Mouse (Mus musculus) neural tube, embryonic 15.5 days (tissue): ENCODE results near the gene Krt82. TPM values are rescaled to one million over a fixed set of nuclear protein-coding genes. Genes with fewer than 3 reads are reported as not detected.
"Not testable (repeated sequence)": the region's sequence is repeated elsewhere in the genome, so short reads cannot be mapped to it uniquely, and the experiment has no call there.

ENCODE experiments used
- ATAC-seq: fragments of 200-750 bp; cut with Nextera tagmentation; 2 replicates; pipeline ENCODE4 v1.8.0; 2017; ENCODE audit warnings: mild to moderate bottlenecking, moderate TSS enrichment, moderate library complexity; ENCODE audit not compliant: low FRiP score
- H3K27ac ChIP-seq: fragments of 300-500 bp; sonication (generic); replicated peaks from 2 replicates; pipeline ENCODE4 v1.5.1; 2015; ENCODE audit warnings: mild to moderate bottlenecking, inconsistent platforms
- H3K27me3 ChIP-seq: fragments of 300-500 bp; sonication (generic); replicated peaks from 2 replicates; pipeline ENCODE4 v1.6.1; 2015; ENCODE audit warnings: inconsistent platforms
- H3K36me3 ChIP-seq: fragments of 300-500 bp; sonication (generic); 2 replicates; pipeline ENCODE4 v1.6.1; 2015; ENCODE audit warnings: inconsistent platforms
- H3K4me1 ChIP-seq: fragments of 300-500 bp; sonication (generic); 2 replicates; pipeline ENCODE4 v1.6.1; 2015; ENCODE audit warnings: inconsistent platforms
- H3K4me2 ChIP-seq: fragments of 300-500 bp; sonication (generic); 2 replicates; pipeline ENCODE4 v1.6.1; 2015; ENCODE audit warnings: inconsistent platforms, mild to moderate bottlenecking, moderate library complexity
- H3K4me3 ChIP-seq: fragments of 300-500 bp; sonication (generic); replicated peaks from 2 replicates; pipeline ENCODE4 v1.5.1; 2015; ENCODE audit warnings: mild to moderate bottlenecking, inconsistent platforms
- H3K9ac ChIP-seq: fragments of 300-500 bp; sonication (generic); replicated peaks from 2 replicates; pipeline ENCODE4 v1.6.1; 2015; ENCODE audit warnings: mild to moderate bottlenecking, inconsistent platforms
- H3K9me3 ChIP-seq: fragments of 300-500 bp; sonication (generic); replicated peaks from 2 replicates; pipeline ENCODE4 v1.6.1; 2016; ENCODE audit warnings: inconsistent platforms
- WGBS: fragments of 180-500 bp; shearing (Covaris S2); methylation state at CpG from one replicate; pipeline ENCODE4 v1.1.7; 2015; ENCODE audit warnings: mixed read lengths; 5-methylcytosine and 5-hydroxymethylcytosine counted together
- polyA plus RNA-seq: library from polyadenylated mRNA; unstranded; fragments of >200 nt; fragmentation: Nextera tagmentation; extraction: Ambion mirVana; gene quantifications from 2 replicates; pipeline ENCODE4 v1.2.1, GENCODE M21; 2015

Gene Krt82
- polyA plus RNA-seq, 1 experiment from 2014 or later, result not detected

DNA sequence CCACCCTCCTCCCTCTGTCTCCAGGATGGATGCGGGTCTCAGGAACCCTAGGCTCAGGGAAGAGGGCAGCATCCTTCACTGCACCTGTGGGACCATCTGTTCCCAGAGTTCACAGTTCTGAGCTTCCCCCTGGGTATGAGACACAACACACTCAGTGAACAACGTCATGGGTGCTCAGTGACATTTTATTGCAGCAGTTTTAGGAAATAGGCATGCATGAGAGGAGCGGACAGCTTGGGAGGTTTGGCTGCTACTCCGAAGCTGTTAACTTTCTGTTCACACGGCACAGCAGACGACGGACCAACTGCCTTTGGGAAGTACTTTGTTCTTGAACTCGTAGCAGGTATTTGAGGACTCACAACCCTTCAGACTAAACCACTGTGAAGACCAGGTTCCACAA, 1.7 kb upstream of the Krt82 start:
- Histone ChIP-seq H3K27me3 (0 out of 2 replicates have a peak, but pooled peaks cover 3% of the 10 kb centered on the region), H3K36me3 (no peaks in the 10 kb centered on the region), H3K4me1 (peaks cover 10% of the 10 kb centered on the region), H3K9me3 (no peaks in the 10 kb centered on the region), H3K9ac (no peak overlapping the region), H3K27ac (no peak overlapping the region), H3K4me3 (no peak overlapping the region), H3K4me2 (no peak overlapping the region)
- no peak for ATAC-seq
- WGBS, result 76% methylated on average over 8 of the region's 8 CpGs

DNA sequence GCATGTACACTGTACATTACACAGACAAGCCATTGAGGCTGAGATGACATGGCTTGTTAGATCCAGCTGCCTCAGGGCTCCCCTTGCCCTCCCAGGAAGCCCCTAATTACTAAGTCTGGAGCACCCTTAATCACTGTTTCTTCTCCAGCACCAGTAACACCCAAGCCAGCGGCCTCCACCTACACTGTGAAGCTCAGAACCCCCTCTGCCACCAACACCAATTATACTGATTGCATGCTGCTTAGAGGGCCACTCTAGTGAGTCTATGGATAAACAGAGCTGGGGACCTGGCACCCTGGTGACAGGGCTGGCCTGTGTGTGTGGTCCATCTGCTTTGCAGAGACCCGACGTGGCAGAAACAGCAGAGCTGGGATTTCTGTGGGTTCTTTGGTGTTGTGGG, 6.0 kb downstream of the Krt82 start:
- no peaks in the 10 kb centered on the region for H3K9me3 ChIP-seq
- H3K9ac ChIP-seq, result no peak overlapping the region
- no peak overlapping the region for H3K27ac ChIP-seq
- 73% methylated on average over 3 of the region's 3 CpGs for WGBS
- no peak overlapping the region for H3K4me2 ChIP-seq
- no peak overlapping the region for H3K4me3 ChIP-seq
- no peaks in the 10 kb centered on the region for H3K36me3 ChIP-seq
- no peak for ATAC-seq
- H3K27me3 ChIP-seq, result no peaks in the 10 kb centered on the region
- H3K4me1 ChIP-seq, result no peaks in the 10 kb centered on the region

DNA sequence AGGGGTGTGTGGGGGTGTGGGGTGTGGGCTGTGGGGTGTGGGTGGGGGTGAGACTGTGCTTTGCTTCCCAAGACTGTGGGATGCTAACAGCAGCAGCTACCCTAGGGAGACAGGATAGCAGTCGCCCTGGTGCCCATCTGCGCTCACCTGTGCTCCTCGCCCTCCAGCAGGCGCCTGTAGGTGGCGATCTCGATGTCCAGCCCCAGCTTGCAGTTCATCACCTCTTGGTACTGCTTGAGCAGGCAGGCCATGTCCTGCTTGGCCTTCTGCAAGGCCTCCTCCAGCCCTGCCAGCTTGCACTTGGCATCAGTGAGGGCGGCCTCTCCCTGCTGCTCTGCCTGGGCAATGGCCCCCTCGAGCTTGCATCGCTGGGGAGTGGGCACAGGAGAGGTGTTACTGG, 7.9 kb downstream of the Krt82 start:
- no peaks in the 10 kb centered on the region for H3K36me3 ChIP-seq
- no peaks in the 10 kb centered on the region for H3K27me3 ChIP-seq
- no peak overlapping the region for H3K27ac ChIP-seq
- WGBS, result 64% methylated on average over 9 of the region's 9 CpGs
- no peaks in the 10 kb centered on the region for H3K9me3 ChIP-seq
- ATAC-seq, result no peak
- H3K9ac ChIP-seq, result no peak overlapping the region
- H3K4me2 ChIP-seq, result no peak overlapping the region
- no peak overlapping the region for H3K4me3 ChIP-seq
- no peaks in the 10 kb centered on the region for H3K4me1 ChIP-seq

DNA sequence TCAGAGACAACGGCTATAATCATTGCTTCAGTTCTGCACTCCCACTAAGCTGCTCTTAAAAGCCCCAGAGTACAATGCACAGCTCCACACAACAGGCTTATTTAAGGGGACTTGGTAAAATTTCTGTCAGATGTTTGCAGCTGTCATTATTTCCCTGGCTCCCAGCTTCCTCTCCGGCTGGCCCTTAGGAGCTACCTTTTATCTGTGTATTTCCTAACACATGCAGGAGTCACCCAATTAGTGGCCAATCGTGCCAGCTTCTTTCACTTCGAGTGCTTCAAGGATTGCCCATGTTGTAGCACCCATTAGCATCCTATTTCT, 11.9 kb downstream of the Krt82 start:
- no peak for ATAC-seq
- Histone ChIP-seq H3K9me3 (no peaks in the 10 kb centered on the region), H3K4me1 (0 out of 2 replicates have a peak, but pooled peaks cover 4% of the 10 kb centered on the region), H3K27ac (no peak overlapping the region), H3K4me2 (no peak overlapping the region), H3K27me3 (no peaks in the 10 kb centered on the region), H3K4me3 (no peak overlapping the region), H3K9ac (no peak overlapping the region), H3K36me3 (no peaks in the 10 kb centered on the region)
- 50% methylated on average over 4 of the region's 4 CpGs for WGBS

DNA sequence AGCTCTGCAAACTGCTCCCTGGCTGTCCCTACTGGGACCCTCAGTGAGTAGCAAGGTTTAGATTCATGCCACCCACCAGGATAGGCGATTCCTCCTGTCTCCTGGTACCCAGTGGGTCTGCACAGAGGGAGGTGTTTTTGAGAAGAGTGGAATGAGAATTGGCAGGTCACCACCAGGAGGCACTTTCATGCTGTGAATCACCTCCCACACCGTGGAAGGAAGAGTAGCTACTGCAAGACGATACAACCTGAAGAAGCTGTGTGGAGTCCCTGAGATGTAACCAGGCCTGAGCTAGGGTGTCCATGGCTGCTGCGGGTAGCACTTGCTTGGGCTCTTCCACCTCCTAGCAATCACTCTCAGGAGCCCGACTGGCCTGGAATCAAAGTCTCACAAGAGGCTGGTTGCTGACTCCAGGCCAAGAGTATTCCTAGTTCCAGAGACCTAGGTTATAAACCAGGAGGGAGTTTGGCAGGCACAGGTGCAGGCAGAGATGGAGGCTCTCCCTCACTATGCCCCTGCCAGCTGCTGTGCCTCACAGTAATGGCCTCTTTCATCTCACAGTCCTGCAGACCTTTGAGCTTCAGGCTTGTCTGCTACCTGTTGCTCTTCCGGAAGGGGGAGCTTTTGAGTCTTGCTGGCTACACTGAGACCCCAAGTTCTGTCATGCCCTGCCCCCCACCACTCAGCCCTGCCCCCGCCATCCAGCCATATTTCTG, 12.4 kb downstream of the Krt82 start:
- no peaks in the 10 kb centered on the region for H3K36me3 ChIP-seq
- no peak overlapping the region for H3K27ac ChIP-seq
- no peak overlapping the region for H3K4me2 ChIP-seq
- no peak overlapping the region for H3K4me3 ChIP-seq
- 0 out of 2 replicates have a peak, but pooled peaks cover 4% of the 10 kb centered on the region for H3K4me1 ChIP-seq
- no peaks in the 10 kb centered on the region for H3K27me3 ChIP-seq
- H3K9ac ChIP-seq, result no peak overlapping the region
- ATAC-seq, result no peak
- WGBS, result 37% methylated on average over 7 of the region's 7 CpGs
- no peaks in the 10 kb centered on the region for H3K9me3 ChIP-seq

DNA sequence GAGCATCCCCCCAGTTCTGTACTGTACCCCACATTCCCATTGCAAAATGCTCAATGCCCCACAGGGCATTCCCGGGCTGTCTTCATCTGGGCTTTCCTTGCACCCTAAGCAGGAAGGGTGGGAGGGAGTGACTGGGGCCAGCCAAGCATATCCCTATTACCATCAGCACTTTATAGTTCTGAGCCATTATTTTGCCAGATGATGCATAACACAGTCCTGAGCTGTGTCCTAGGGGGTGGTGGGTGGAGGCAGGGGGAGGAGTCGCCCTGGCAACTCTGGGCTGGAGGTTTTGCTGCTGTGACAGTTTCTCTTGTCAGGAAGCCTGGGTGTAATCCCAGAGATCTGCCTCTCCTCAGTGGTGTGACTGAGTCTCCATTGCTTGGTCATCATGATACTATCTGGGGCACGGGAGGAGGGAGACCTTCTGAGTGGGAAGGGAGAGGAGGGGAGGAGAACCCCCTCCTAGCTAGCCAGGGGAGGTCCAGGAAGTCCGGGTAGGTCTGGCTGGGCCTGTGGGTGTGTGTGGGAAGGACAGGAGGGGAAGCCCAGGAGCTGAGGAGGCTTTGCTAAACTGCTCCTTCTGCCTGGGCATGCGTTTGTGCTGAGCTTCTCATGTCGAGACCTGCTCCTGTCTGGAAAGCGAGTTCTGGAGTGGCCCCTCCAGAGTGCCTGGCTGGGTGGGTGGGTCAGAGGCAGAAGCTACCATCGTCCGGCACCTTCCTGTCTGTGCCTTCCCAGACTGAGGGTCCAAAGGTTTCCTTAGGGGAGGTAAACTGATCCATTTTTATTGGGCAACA, 14.2 kb downstream of the Krt82 start:
- Histone ChIP-seq H3K36me3 (no peaks in the 10 kb centered on the region), H3K27ac (no peak overlapping the region), H3K4me3 (no peak overlapping the region), H3K4me2 (no peak overlapping the region), H3K27me3 (no peaks in the 10 kb centered on the region), H3K9ac (no peak overlapping the region), H3K9me3 (no peaks in the 10 kb centered on the region), H3K4me1 (0 out of 2 replicates have a peak, but pooled peaks cover 4% of the 10 kb centered on the region)
- ATAC-seq, result no peak
- 64% methylated on average over 9 of the region's 9 CpGs for WGBS

DNA sequence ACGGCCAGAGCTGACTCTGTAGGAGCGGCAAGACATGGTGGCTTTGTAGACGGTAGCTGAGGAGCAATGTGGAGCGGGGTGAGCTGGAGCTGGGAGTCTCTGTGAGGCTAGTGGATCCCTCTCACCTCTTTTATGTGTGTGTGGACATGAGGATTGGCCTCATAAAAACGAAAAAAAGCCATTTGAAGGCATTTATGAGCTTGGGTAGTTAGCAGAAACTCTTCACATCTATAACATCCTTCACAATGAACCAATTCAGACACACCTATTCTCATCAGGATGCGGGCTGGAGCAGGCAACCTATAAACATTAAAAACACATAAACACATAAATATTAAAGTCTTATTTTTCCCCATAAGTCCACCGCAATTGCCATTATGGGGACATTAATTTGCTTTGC, 17.7 kb downstream of the Krt82 start, which contains the start of gene Krt84:
Gene Krt84 (minus strand): TSS at position 101 of the 400 bp plus-strand sequence.
- no peak within 1 kb of the TSS for H3K4me3 ChIP-seq
- no peak within 1 kb of the TSS for H3K4me2 ChIP-seq
- no peaks in the 10 kb centered on the region for H3K36me3 ChIP-seq
- 0 out of 2 replicates have a peak, but pooled peaks cover 4% of the 10 kb centered on the region for H3K4me1 ChIP-seq
- H3K9ac ChIP-seq, result no peak within 1 kb of the TSS
- H3K27ac ChIP-seq, result no peak within 1 kb of the TSS
- no peaks in the 10 kb centered on the region for H3K27me3 ChIP-seq
- ATAC-seq, result no peak
- no peaks in the 10 kb centered on the region for H3K9me3 ChIP-seq
- 62% methylated on average over 7 of the region's 7 CpGs for WGBS

DNA sequence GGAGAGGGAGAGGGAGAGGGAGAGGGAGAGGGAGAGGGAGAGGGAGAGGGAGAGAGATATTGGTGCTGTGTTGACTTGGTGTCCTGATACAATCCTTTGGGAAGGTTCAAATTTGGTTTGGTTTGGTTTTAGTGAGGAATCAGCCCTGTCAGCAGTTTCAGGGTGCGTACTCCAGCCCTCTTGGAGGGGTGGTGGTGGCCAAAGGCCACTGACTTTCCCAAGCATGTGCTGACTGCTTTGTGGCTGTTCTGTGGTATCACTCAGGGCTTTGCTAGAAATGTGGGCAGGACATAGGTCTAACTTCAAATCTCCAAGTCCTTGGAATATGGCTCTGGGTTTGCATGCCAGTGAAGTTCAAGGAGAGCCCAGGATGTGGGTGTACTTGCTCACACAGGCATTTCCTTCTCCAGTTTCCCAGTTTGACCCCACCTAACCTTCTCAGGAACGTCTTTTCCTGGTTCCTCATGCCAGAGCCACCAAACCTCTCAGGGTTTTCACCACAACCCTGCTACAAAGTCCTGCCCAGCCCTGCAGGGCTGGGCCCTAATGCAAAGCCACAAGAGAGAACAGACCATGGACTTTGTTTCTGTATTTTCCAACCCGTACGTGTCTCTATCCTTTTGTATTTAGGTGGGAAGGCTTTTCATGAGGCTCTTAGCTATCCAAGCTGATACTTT, 27.8 kb downstream of the Krt82 start:
- Histone ChIP-seq H3K27me3 (peaks cover 9% of the 10 kb centered on the region; the same call in 1 of the 2 replicates), H3K4me3 (no peak overlapping the region), H3K4me2 (no peak overlapping the region), H3K36me3 (no peaks in the 10 kb centered on the region), H3K4me1 (no peaks in the 10 kb centered on the region), H3K27ac (no peak overlapping the region), H3K9ac (no peak overlapping the region), H3K9me3 (no peaks in the 10 kb centered on the region)
- ATAC-seq, result no peak
- 82% methylated on average over 4 of the region's 4 CpGs for WGBS

DNA sequence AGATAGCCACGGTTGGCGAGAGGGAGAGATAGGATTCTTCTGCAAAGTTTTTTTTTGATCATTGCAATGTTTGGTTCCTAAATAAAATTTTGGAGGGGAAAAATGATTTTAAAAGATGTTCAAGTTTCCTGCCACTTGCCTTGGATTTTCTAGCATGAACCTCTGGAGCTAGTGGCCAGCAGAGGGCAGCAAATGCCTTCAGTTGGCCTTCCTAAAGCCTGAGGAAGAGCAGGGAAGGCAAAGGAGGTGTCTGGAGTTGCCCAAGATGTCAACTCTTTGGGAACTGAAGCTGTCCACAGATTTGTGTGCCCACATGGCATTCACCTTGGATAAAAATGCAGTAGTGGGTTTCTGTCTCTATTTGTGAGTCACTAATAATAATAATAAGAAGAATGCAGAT, 30.7 kb downstream of the Krt82 start:
- WGBS, result 27% methylated on average over 2 of the region's 2 CpGs
- no peak overlapping the region for H3K4me2 ChIP-seq
- H3K4me3 ChIP-seq, result no peak overlapping the region
- H3K27ac ChIP-seq, result no peak overlapping the region
- H3K27me3 ChIP-seq, result peaks cover 9% of the 10 kb centered on the region; the same call in 1 of the 2 replicates
- H3K9ac ChIP-seq, result no peak overlapping the region
- ATAC-seq, result no peak
- H3K4me1 ChIP-seq, result no peaks in the 10 kb centered on the region
- no peaks in the 10 kb centered on the region for H3K36me3 ChIP-seq
- no peaks in the 10 kb centered on the region for H3K9me3 ChIP-seq

DNA sequence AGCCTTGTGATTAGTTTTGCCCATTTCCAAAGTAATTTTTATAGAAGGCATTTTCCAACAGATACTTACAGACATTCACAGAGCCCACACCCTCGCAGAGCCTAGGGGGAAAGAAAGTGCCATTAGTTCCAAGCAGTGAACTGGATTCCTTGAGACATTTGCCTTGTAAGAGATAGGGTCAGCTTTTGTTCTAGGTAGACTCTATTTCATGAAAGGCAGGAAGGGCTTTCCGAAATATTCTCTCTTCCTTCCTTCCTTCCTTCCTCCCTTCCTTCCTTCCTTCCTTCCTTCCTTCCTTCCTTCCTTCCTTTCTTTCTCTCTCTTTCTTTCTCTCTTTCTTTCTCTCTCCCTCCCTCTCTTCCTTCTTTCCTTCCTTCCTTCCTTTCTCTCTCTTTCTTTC, 33.3 kb downstream of the Krt82 start, which contains the start of gene Gm49425:
Gene Gm49425 (minus strand): TSS at position 101 of the 400 bp plus-strand sequence.
- not testable (repeated sequence) for H3K9ac ChIP-seq, H3K4me1 ChIP-seq, ATAC-seq, H3K27me3 ChIP-seq, H3K4me3 ChIP-seq, H3K4me2 ChIP-seq, H3K36me3 ChIP-seq, H3K9me3 ChIP-seq, H3K27ac ChIP-seq
- WGBS, result 83% methylated on average over 2 of the region's 2 CpGs

DNA sequence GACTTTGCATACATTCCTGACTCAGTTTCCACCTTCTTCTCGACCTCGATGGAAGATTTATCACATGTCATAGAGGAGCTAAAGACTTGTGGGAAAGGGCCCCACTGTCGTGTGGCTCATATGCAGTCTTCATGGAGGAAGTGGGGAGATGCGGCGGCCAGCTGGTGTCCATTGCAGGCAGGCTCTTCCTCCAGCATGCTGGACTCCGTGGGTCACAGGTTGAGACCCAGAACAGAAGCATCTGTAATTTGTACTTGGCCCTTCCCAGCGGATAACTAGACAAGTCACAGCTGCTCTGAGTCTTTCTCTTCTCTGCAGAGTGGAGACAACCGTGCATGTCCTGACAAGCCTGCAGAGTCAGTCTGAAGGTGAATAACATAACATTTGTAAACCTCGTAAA, 42.2 kb downstream of the Krt82 start:
- H3K4me1 ChIP-seq, result no peaks in the 10 kb centered on the region
- no peak for ATAC-seq
- no peak overlapping the region for H3K27ac ChIP-seq
- H3K4me2 ChIP-seq, result no peak overlapping the region
- H3K9me3 ChIP-seq, result no peaks in the 10 kb centered on the region
- no peaks in the 10 kb centered on the region for H3K27me3 ChIP-seq
- 79% methylated on average over 9 of the region's 9 CpGs for WGBS
- H3K9ac ChIP-seq, result no peak overlapping the region
- H3K4me3 ChIP-seq, result no peak overlapping the region
- no peaks in the 10 kb centered on the region for H3K36me3 ChIP-seq
